Mouse (Mus musculus) CH12.LX (cell line): Measurements from ENCODE around the gene Asphd1.

Experiments used
- BHLHE40 ChIP-seq: IDR thresholded peaks from 2 replicates; pipeline ENCODE4 v1.6.1; 2011; ENCODE audit warnings: mild to moderate bottlenecking, low read depth, low read length, improper control_type of control experiment
- CHD2 ChIP-seq: IDR thresholded peaks from 2 replicates; pipeline ENCODE4 v1.6.1; 2011; ENCODE audit warnings: low read length, improper control_type of control experiment
- CTCF ChIP-seq, 2 experiments: IDR thresholded peaks in 1 of 2; conservative IDR thresholded peaks in 1 of 2; 2 replicates each; pipeline ENCODE4 v1.5.1; 2011 to 2012; ENCODE audit warnings: low read depth in 2 of 2, low read length in 2 of 2, improper control_type of control experiment in 1 of 2, inconsistent platforms in 1 of 2, mild to moderate bottlenecking in 1 of 2, moderate library complexity in 1 of 2
- EP300 ChIP-seq: IDR thresholded peaks from 2 replicates; pipeline ENCODE4 v1.6.1; 2011; ENCODE audit warnings: low read length, improper control_type of control experiment
- HCFC1 ChIP-seq: IDR thresholded peaks from 2 replicates; pipeline ENCODE4 v1.6.1; 2012; ENCODE audit warnings: low read depth, mild to moderate bottlenecking, inconsistent platforms, low read length, improper control_type of control experiment
- JUND ChIP-seq: conservative IDR thresholded peaks from 2 replicates; pipeline ENCODE4 v1.6.1; 2011; ENCODE audit warnings: low read depth, low read length, improper control_type of control experiment
- KAT2A ChIP-seq: IDR thresholded peaks from 2 replicates; pipeline ENCODE4 v1.6.1; 2012; ENCODE audit warnings: low read length, improper control_type of control experiment, inconsistent platforms; ENCODE audit not compliant: insufficient replicate concordance
- MAFK ChIP-seq: IDR thresholded peaks from 2 replicates; pipeline ENCODE4 v1.6.1; 2011; ENCODE audit warnings: low read length, improper control_type of control experiment; ENCODE audit not compliant: insufficient replicate concordance
- NRF1 ChIP-seq: IDR thresholded peaks from 2 replicates; pipeline ENCODE4 v1.6.1; 2014; ENCODE audit warnings: low read depth, mild to moderate bottlenecking, inconsistent platforms, low read length, improper control_type of control experiment, moderate library complexity
- POLR2A ChIP-seq: IDR thresholded peaks from 2 replicates; pipeline ENCODE4 v1.6.1; 2011; ENCODE audit warnings: low read depth, mild to moderate bottlenecking, improper control_type of control experiment, low read length
- POLR2AphosphoS2 ChIP-seq: IDR thresholded peaks from 2 replicates; pipeline ENCODE4 v1.6.1; 2011; ENCODE audit warnings: low read depth, low read length, improper control_type of control experiment
- USF1 ChIP-seq: IDR thresholded peaks from 2 replicates; pipeline ENCODE4 v1.6.1; 2014; ENCODE audit warnings: low read depth, mild to moderate bottlenecking, inconsistent platforms, low read length, improper control_type of control experiment
- ZKSCAN1 ChIP-seq: IDR thresholded peaks from 2 replicates; pipeline ENCODE4 v1.6.1; 2012; ENCODE audit warnings: low read depth, inconsistent platforms, low read length, improper control_type of control experiment, borderline replicate concordance

DNA sequence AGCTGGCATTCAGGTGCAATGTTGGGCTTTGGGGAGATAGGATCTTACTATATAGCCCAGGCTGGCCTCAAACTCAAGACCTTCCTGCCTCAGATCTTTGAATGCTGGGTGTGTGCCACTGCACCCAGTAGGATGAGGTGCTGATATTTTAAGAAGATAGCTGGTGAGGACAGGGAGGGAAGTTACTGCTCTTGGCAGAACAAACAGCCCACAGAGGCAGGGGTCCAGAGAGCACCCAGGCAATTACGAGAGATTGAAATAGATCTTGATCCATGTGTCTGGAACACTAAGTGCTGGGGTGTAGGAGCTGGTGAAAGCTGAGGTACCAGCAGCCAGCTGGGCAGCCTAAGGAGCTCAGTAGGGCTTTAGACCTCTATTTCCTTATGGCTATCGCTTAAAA is 32.2 kb upstream of the Asphd1 start:
- no peak for TF ChIP-seq KAT2A
- TF ChIP-seq ZKSCAN1: no peak
- no peak for TF ChIP-seq JUND
- TF ChIP-seq CTCF (conservative IDR thresholded peaks at IDR 0.05 in 1 of 2, IDR thresholded peaks at IDR 0.05 in 1 of 2; ENCODE audit: low read depth in 2 of 2, low read length in 2 of 2): no peak
- no peak for TF ChIP-seq POLR2A
- TF ChIP-seq HCFC1: no peak
- no peak for TF ChIP-seq USF1
- no peak for TF ChIP-seq MAFK
- TF ChIP-seq EP300: no peak
- TF ChIP-seq CHD2: no peak
- no peak for TF ChIP-seq NRF1
- TF ChIP-seq BHLHE40: no peak
- no peak; the same call in 1 of the 2 replicates for TF ChIP-seq POLR2AphosphoS2
